Mouse (Mus musculus): ENCODE measurements around the gene Slc38a11. TPM values are rescaled to one million over a fixed set of nuclear protein-coding genes. Genes with fewer than 3 reads are reported as not detected.

Gene Slc38a11
- total and polyA plus RNA-seq, 3 experiments: not detected

GRCm38 (mm10) chr2:65373076-65373475, 9.2 kb upstream of the Slc38a11 start:
- TF ChIP-seq MEF2A (IDR thresholded peaks at IDR 0.05; ENCODE audit: extremely low read depth, insufficient replicate concordance, low read depth, low read length, poor library complexity, severe bottlenecking) (no peak), MXI1 (IDR thresholded peaks at IDR 0.05; ENCODE audit: low read depth, low read length) (no peak), CHD1 (IDR thresholded peaks at IDR 0.05; ENCODE audit: low read depth, low read length) (no peak), NRF1 (IDR thresholded peaks at IDR 0.05; ENCODE audit: insufficient read depth, low read depth, low read length, poor library complexity, severe bottlenecking) (no peak), GABPA (IDR thresholded peaks at IDR 0.05; ENCODE audit: low read depth, low read length) (no peak), ZNF384 (IDR thresholded peaks at IDR 0.05; ENCODE audit: low read depth, low read length) (no peak), MAZ (IDR thresholded peaks at IDR 0.05; ENCODE audit: low read depth, low read length) (no peak)
- no peak overlapping the region for H3K9ac ChIP-seq (ENCODE audit: control insufficient read depth, low read depth, low read length, poor library complexity, severe bottlenecking)
- DNase-seq (ENCODE audit: low read depth, low spot score): no peak

GRCm38 (mm10) chr2:65360736-65361475, 2.9 kb downstream of the Slc38a11 start:
- Histone ChIP-seq H3K4me3 (ENCODE audit: control insufficient read depth in 1 of 2, insufficient read depth in 1 of 2, low read depth in 2 of 2, low read length in 2 of 2) (no peak overlapping the region), H3K9me3 (replicated peaks; ENCODE audit: insufficient read depth, low read length) (no peaks in the 10 kb centered on the region), H3K27me3 (ENCODE audit: control insufficient read depth in 1 of 2, insufficient read depth in 2 of 2, low read length in 2 of 2) (no peaks in the 10 kb centered on the region), H3K79me2 (ENCODE audit: control insufficient read depth, insufficient read depth, low read length, poor library complexity) (no peaks in the 10 kb centered on the region), H3K36me3 (ENCODE audit: control insufficient read depth in 1 of 2, insufficient read depth in 2 of 2, low read length in 2 of 2) (no peaks in the 10 kb centered on the region), H3K27ac (ENCODE audit: control insufficient read depth, low read depth, low read length) (no peak overlapping the region), H3K9ac (ENCODE audit: control insufficient read depth, low read depth, low read length, poor library complexity, severe bottlenecking) (no peak overlapping the region), H3K4me1 (ENCODE audit: control insufficient read depth in 1 of 2, insufficient read depth in 2 of 2, low read length in 2 of 2) (no peaks in the 10 kb centered on the region)
- DNase-seq (ENCODE audit: low read depth, low spot score): no peak
- TF ChIP-seq CTCF (IDR thresholded peaks at IDR 0.05 in 2 of 3, conservative IDR thresholded peaks at IDR 0.05 in 1 of 3; ENCODE audit: control insufficient read depth in 1 of 3, insufficient read depth in 1 of 3, low read depth in 2 of 3, low read length in 3 of 3, poor library complexity in 1 of 3, severe bottlenecking in 1 of 3): no peak
- TF ChIP-seq CHD1 (IDR thresholded peaks at IDR 0.05; ENCODE audit: low read depth, low read length): no peak
- no peak for TF ChIP-seq ZC3H11A (IDR thresholded peaks at IDR 0.05; ENCODE audit: low read depth, low read length)
- TF ChIP-seq MAX (IDR thresholded peaks at IDR 0.05; ENCODE audit: low read length): no peak
- TF ChIP-seq EP300 (IDR thresholded peaks at IDR 0.05; ENCODE audit: low read depth in 1 of 2, low read length in 2 of 2): no peak
- no peak for TF ChIP-seq MEF2A (IDR thresholded peaks at IDR 0.05; ENCODE audit: extremely low read depth, insufficient replicate concordance, low read depth, low read length, poor library complexity, severe bottlenecking)
- no peak for TF ChIP-seq ETS1 (IDR thresholded peaks at IDR 0.05; ENCODE audit: low read depth, low read length)
- TF ChIP-seq NRF1 (IDR thresholded peaks at IDR 0.05; ENCODE audit: insufficient read depth, low read depth, low read length, poor library complexity, severe bottlenecking): no peak
- no peak for TF ChIP-seq RAD21 (IDR thresholded peaks at IDR 0.05; ENCODE audit: low read depth, low read length)
- no peak for TF ChIP-seq MAFK (IDR thresholded peaks at IDR 0.05; ENCODE audit: borderline replicate concordance, low read depth, low read length)
- no peak for TF ChIP-seq USF1 (IDR thresholded peaks at IDR 0.05; ENCODE audit: low read depth, low read length)
- no peak for TF ChIP-seq RCOR1 (IDR thresholded peaks at IDR 0.05; ENCODE audit: low read depth, low read length)
- TF ChIP-seq ZMIZ1 (IDR thresholded peaks at IDR 0.05; ENCODE audit: low read depth, low read length): no peak
- no peak for TF ChIP-seq SMC3 (IDR thresholded peaks at IDR 0.05; ENCODE audit: low read depth, low read length)
- no peak for TF ChIP-seq MXI1 (IDR thresholded peaks at IDR 0.05; ENCODE audit: low read depth, low read length)
- TF ChIP-seq TBP (IDR thresholded peaks at IDR 0.05; ENCODE audit: low read depth, low read length): no peak
- no peak for TF ChIP-seq MAZ (IDR thresholded peaks at IDR 0.05; ENCODE audit: low read depth, low read length)
- TF ChIP-seq TAL1 (IDR thresholded peaks at IDR 0.05; ENCODE audit: low read length): no peak

More at GRCm38 (mm10) chr2:65373076-65373475, 9.2 kb upstream of the Slc38a11 start:
- no peak overlapping the region for H3K4me3 ChIP-seq (ENCODE audit: control insufficient read depth in 1 of 2, insufficient read depth in 1 of 2, low read depth in 2 of 2, low read length in 2 of 2)
- H3K4me1 ChIP-seq (ENCODE audit: control insufficient read depth in 1 of 2, insufficient read depth in 2 of 2, low read length in 2 of 2): no peaks in the 10 kb centered on the region
- H3K79me2 ChIP-seq (ENCODE audit: control insufficient read depth, insufficient read depth, low read length, poor library complexity): no peaks in the 10 kb centered on the region
- H3K9me3 ChIP-seq (replicated peaks; ENCODE audit: insufficient read depth, low read length): no peaks in the 10 kb centered on the region
- H3K27me3 ChIP-seq (ENCODE audit: control insufficient read depth in 1 of 2, insufficient read depth in 2 of 2, low read length in 2 of 2): no peaks in the 10 kb centered on the region
- H3K27ac ChIP-seq (ENCODE audit: control insufficient read depth, low read depth, low read length): no peak overlapping the region
- no peaks in the 10 kb centered on the region for H3K36me3 ChIP-seq (ENCODE audit: control insufficient read depth in 1 of 2, insufficient read depth in 2 of 2, low read length in 2 of 2)

Data from MEL (cell line).